Mouse (Mus musculus) lung, postnatal 0 days (tissue): ENCODE data around the gene Lrrfip2.

Experiments
- CTCF ChIP-seq: IDR thresholded peaks from 2 replicates; pipeline ENCODE4 v1.5.1; 2016; ENCODE audit warnings: antibody characterized with exemption, mild to moderate bottlenecking
- EP300 ChIP-seq: IDR thresholded peaks from 2 replicates; pipeline ENCODE4 v1.6.1; 2016; ENCODE audit warnings: antibody characterized with exemption, mild to moderate bottlenecking, control low read depth

DNA sequence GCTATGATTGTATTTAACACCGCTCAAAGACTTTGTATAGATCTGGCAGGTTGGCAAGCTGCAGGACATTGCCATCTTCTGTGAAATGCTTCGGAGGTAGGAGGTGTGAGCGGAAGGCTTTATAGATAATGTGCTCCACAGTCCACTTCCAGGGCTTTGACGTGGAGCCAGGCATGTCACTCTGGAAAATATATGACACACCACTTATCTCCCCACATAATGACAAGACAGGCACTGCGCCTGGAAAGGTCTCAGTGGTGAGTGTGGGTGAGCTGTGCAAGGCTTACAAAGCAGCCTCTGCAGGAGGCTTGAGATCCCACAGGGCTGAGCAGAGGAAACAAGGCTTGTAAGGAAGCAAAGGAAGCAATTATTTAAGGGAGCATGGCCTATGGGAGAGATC lies 111.1 kb downstream of the Lrrfip2 start:
- TF ChIP-seq CTCF = no peak
- no peak for TF ChIP-seq EP300
